In the genomic region with DNA sequence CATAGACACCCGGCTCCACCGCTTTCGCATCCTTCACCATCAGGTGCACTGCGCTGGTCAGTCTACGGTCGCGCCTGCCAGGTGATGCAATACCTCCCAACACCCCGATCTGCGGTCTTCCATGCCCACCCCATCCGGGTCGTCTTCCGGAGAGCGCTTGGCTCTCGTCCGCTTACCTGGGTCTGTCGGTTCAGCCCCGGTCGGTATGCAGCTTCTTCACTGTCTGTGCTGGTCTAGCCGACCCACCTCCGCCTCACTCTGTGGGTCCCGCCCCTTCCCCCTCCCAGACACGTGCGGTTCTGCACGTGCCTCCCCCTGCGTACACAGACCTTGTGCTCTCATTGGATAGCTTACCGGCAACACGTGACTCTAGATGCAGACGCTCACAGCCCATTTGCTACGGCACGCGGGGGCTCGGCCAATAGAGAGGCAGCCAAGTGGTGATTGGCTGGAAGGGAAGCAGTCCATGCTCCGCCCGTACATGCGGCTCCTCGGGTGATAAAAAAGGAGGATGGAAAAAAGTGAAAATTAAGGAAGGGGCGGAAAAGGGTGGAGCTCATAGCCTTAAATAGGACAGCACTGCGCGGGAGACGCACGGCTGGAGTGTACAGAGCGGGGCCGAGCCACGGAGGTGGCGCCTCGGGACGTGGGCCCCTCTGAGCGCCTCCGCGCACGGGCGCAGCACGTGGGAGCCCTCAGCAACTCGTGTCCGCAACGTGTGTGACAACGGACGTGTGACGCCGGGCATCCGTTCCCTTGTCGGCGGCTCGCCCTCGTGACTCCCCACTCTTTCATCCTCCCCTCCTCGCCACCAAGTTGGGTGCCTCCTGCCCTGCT, we compare ENCODE assay signal across 8 mouse cellular contexts. TPM values are rescaled to one million over a fixed set of nuclear protein-coding genes. Genes with fewer than 3 reads are reported as not detected.
DNase-seq lines count a peak whose midpoint lies in the region; ATAC-seq and TF ChIP-seq lines count a peak whose summit lies in the region.

A gene (minus strand): TSS at position 273 of the 837 bp plus-strand sequence.

- peak; percentile 92 for TF ChIP-seq POLR2A in kidney, adult 2 months (IDR thresholded peaks at IDR 0.05; ENCODE audit: low read depth, low read length)
- peak; percentile 41; the same call in 1 of the 2 replicates for TF ChIP-seq POLR2A in small intestine, adult 2 months (IDR thresholded peaks at IDR 0.05; ENCODE audit: low read depth, low read length)

- no peaks in the 10 kb centered on the region for H3K9me3 ChIP-seq in embryonic facial prominence, embryonic 13.5 days
- no peaks in the 10 kb centered on the region for H3K9me3 ChIP-seq in limb, embryonic 11.5 days (ENCODE audit: control insufficient read depth, low read length)
- H3K9me3 ChIP-seq in midbrain, embryonic 13.5 days, result no peaks in the 10 kb centered on the region

- peak; percentile 92 for DNase-seq in 3134 (ENCODE audit: extremely low read depth, insufficient read length, low spot score)
- peak; percentile 80 to 91 for DNase-seq in adrenal gland, postnatal 4 days (ENCODE audit: low spot score in 2 of 2)
- DNase-seq in heart, adult 18-20 months, result peak; percentile 94 to 98
- peak; percentile 99 for DNase-seq in kidney, adult 2 months
- peak; percentile 94 for DNase-seq in limb, embryonic 11.5 days (ENCODE audit: low spot score)

- H3K9ac ChIP-seq in embryonic facial prominence, embryonic 13.5 days, result peak within 1 kb of the TSS; percentile 71
- peak within 1 kb of the TSS; percentile 28; the same call in 1 of the 2 replicates for H3K9ac ChIP-seq in limb, embryonic 11.5 days (ENCODE audit: low read length)
- H3K9ac ChIP-seq in midbrain, embryonic 13.5 days (replicated peaks), result peak within 1 kb of the TSS; percentile 62

- WGBS in embryonic facial prominence, embryonic 13.5 days, result under 1% methylated on average over 66 of the region's 66 CpGs
- under 1% methylated on average over 66 of the region's 66 CpGs for WGBS in kidney, adult 2 months
- WGBS in limb, embryonic 11.5 days, result under 1% methylated on average over 66 of the region's 66 CpGs
- whole genome bisulfite sequencing in midbrain, embryonic 13.5 days, result under 1% methylated on average over 66 of the region's 66 CpGs
- under 1% methylated on average over 66 of the region's 66 CpGs for WGBS in small intestine, adult 2 months

- H3K36me3 ChIP-seq in embryonic facial prominence, embryonic 13.5 days, result no peaks in the 10 kb centered on the region
- no peaks in the 10 kb centered on the region for H3K36me3 ChIP-seq in kidney, adult 2 months (ENCODE audit: control insufficient read depth, insufficient read depth, low read length)
- no peaks in the 10 kb centered on the region for H3K36me3 ChIP-seq in limb, embryonic 11.5 days (ENCODE audit: control insufficient read depth, insufficient read depth, low read length)
- no peaks in the 10 kb centered on the region for H3K36me3 ChIP-seq in midbrain, embryonic 13.5 days
- H3K36me3 ChIP-seq in small intestine, adult 2 months (ENCODE audit: control insufficient read depth, insufficient read depth, low read length), result no peaks in the 10 kb centered on the region

- peaks cover 15% of the 10 kb centered on the region for H3K4me1 ChIP-seq in embryonic facial prominence, embryonic 13.5 days
- H3K4me1 ChIP-seq in kidney, adult 2 months (ENCODE audit: control insufficient read depth, insufficient read depth, low read length), result peaks cover 10% of the 10 kb centered on the region; the same call in 1 of the 2 replicates
- peaks cover 3% of the 10 kb centered on the region; the same call in 1 of the 2 replicates for H3K4me1 ChIP-seq in limb, embryonic 11.5 days (ENCODE audit: control insufficient read depth, insufficient read depth, low read length)
- peaks cover 16% of the 10 kb centered on the region for H3K4me1 ChIP-seq in midbrain, embryonic 13.5 days (replicated peaks)
- H3K4me1 ChIP-seq in small intestine, adult 2 months (ENCODE audit: control insufficient read depth, insufficient read depth, insufficient read length, low read length), result peaks cover 17% of the 10 kb centered on the region; the same call in 1 of the 2 replicates

- peak within 1 kb of the TSS; percentile 55 for H3K4me3 ChIP-seq in embryonic facial prominence, embryonic 13.5 days
- H3K4me3 ChIP-seq in kidney, adult 2 months (ENCODE audit: insufficient read depth, low read depth, low read length), result peak within 1 kb of the TSS; percentile 73
- peak within 1 kb of the TSS; percentile 43 for H3K4me3 ChIP-seq in limb, embryonic 11.5 days (ENCODE audit: low read depth, low read length)
- H3K4me3 ChIP-seq in midbrain, embryonic 13.5 days (replicated peaks), result peak within 1 kb of the TSS; percentile 57
- H3K4me3 ChIP-seq in small intestine, adult 2 months (ENCODE audit: low read depth, low read length), result peak within 1 kb of the TSS; percentile 75

- H3K27ac ChIP-seq in embryonic facial prominence, embryonic 13.5 days, result peak within 1 kb of the TSS; percentile 16; the same call in 1 of the 2 replicates
- H3K27ac ChIP-seq in kidney, adult 2 months (ENCODE audit: insufficient read depth, low read depth, low read length), result peak within 1 kb of the TSS; percentile 71
- H3K27ac ChIP-seq in limb, embryonic 11.5 days (replicated peaks; ENCODE audit: low read depth, low read length), result no peak within 1 kb of the TSS
- H3K27ac ChIP-seq in midbrain, embryonic 13.5 days, result no peak within 1 kb of the TSS
- H3K27ac ChIP-seq in small intestine, adult 2 months (ENCODE audit: insufficient read depth, low read depth, low read length), result peak within 1 kb of the TSS; percentile 84

- H3K4me2 ChIP-seq in embryonic facial prominence, embryonic 13.5 days, result peak within 1 kb of the TSS; percentile 99
- H3K4me2 ChIP-seq in limb, embryonic 11.5 days (ENCODE audit: low read depth, severe bottlenecking), result peak within 1 kb of the TSS; percentile 95
- H3K4me2 ChIP-seq in midbrain, embryonic 13.5 days (replicated peaks), result peak within 1 kb of the TSS; percentile 98

- ATAC-seq in embryonic facial prominence, embryonic 13.5 days (ENCODE audit: insufficient number of reproducible peaks, insufficient read depth, low FRiP score, low TSS enrichment, low read depth), result peak; percentile 98
- ATAC-seq in limb, embryonic 11.5 days (ENCODE audit: insufficient number of reproducible peaks, low FRiP score, low TSS enrichment, low read depth), result peak; percentile 98
- peak; percentile 99 for ATAC-seq in midbrain, embryonic 13.5 days

- no peak for TF ChIP-seq CTCF in kidney, adult 2 months (conservative IDR thresholded peaks at IDR 0.05; ENCODE audit: insufficient read depth, insufficient read length, low read depth, low read length)
- TF ChIP-seq CTCF in small intestine, adult 2 months (IDR thresholded peaks at IDR 0.05; ENCODE audit: extremely low read depth, insufficient read length, insufficient replicate concordance, low read depth, low read length), result no peak

- H3K27me3 ChIP-seq in embryonic facial prominence, embryonic 13.5 days, result no peaks in the 10 kb centered on the region
- H3K27me3 ChIP-seq in kidney, adult 2 months (replicated peaks; ENCODE audit: control insufficient read depth, insufficient read depth, low read length), result no peaks in the 10 kb centered on the region
- H3K27me3 ChIP-seq in limb, embryonic 11.5 days (ENCODE audit: control insufficient read depth, insufficient read depth, low read length), result no peaks in the 10 kb centered on the region
- peaks cover 15% of the 10 kb centered on the region for H3K27me3 ChIP-seq in midbrain, embryonic 13.5 days
- H3K27me3 ChIP-seq in small intestine, adult 2 months (ENCODE audit: control insufficient read depth, insufficient read depth, low read length), result no peaks in the 10 kb centered on the region

RNA-seq across cellular contexts. Expression of the gene that starts here (rescaled TPM):
- 1 to 10 TPM; 1.7 to 2.2 TPM for total RNA-seq in adrenal gland, postnatal 4 days (2021)
- 7.0 and 7.8 TPM in 2 replicates for polyA plus RNA-seq in embryonic facial prominence, embryonic 13.5 days (2015; fragmentation: Nextera tagmentation; extraction: Ambion mirVana)
- total RNA-seq in heart, adult 18-20 months (2021), result 1 to 10 TPM; 5.9 TPM
- 5.1 and 6.0 TPM in 2 replicates for polyA plus RNA-seq in kidney, adult 2 months (2012; rRNA removed)
- polyA plus RNA-seq in limb, embryonic 11.5 days (2014; fragmentation: Nextera tagmentation; extraction: Ambion mirVana), result 7.1 and 7.5 TPM in 2 replicates
- polyA plus RNA-seq in midbrain, embryonic 13.5 days (2015; fragmentation: Nextera tagmentation; extraction: Ambion mirVana), result 3.2 and 4.8 TPM in 2 replicates
- polyA plus RNA-seq in small intestine, adult 2 months (2012; rRNA removed), result 0.72 and 0.74 TPM in 2 replicates

Comparison
In these comparisons a context has a peak if more than half of its experiments do, and no peak if none do; other contexts are left out.
1. H3K27ac ChIP-seq: peak in embryonic facial prominence, embryonic 13.5 days (single experiment), kidney, adult 2 months (single experiment) and small intestine, adult 2 months (single experiment); none in limb, embryonic 11.5 days (single experiment) and midbrain, embryonic 13.5 days (single experiment).
2. Peak in every context shown above with its lines, with median percentiles within 50 percentile points of each other: DNase-seq, ATAC-seq, H3K4me2 ChIP-seq, H3K4me3 ChIP-seq and H3K9ac ChIP-seq.